Mouse (Mus musculus): ENCODE results near the gene Mob2.
A peak's percentile ranks its signal among the peaks of the same experiment; 100 is the strongest.

- TF ChIP-seq CTCF (IDR thresholded peaks at IDR 0.05; ENCODE audit: low read depth), result peak; percentile 81
- no peak for TF ChIP-seq EP300 (IDR thresholded peaks at IDR 0.05; ENCODE audit: low read depth)
These were observed 9.8 kb upstream of the Mob2 start for GRCm38 (mm10) chr7:142070458-142071211.

Data from heart, postnatal 0 days (tissue).